Mouse (Mus musculus) gastrocnemius, postnatal 10 days (tissue): ENCODE data around the gene Dph1. TPM values are rescaled to one million over a fixed set of nuclear protein-coding genes. Genes with fewer than 3 reads are reported as not detected.
"Not testable (repeated sequence)": the region's sequence is repeated elsewhere in the genome, so short reads cannot be mapped to it uniquely, and the experiment has no call there.

Source experiments
- DNase-seq: peaks from one replicate; pipeline ENCODE4 v3.0.0; 2021; ENCODE audit warnings: mixed read lengths
- total RNA-seq, 2 experiments: library from RNA; stranded (reverse); gene quantifications; 2 replicates each; pipeline ENCODE4 v1.2.3; 2021

Dph1 gene
- total RNA-seq, 2 experiments from 2014 or later = 8.3 to 8.4 TPM

DNA sequence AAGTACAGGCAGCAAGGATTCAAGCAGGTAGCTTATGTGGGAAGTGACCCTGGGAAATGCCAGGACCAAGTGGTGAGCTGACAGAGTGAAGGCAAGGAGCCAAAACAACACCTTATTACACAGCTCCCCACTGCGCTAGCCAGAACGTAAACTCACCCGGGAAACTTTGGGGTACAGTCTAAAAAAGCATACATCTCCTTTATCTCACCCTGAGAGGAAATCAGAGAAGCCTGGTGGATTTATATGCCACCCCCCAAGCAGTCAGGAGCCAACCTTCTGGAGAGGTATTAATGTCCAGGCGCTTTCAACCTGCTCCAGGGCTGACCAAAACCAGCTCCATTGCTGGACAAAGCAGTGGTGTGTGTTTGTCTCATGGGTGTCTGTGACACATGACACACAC is 12.9 kb upstream of the Dph1 start:
- DNase-seq = no peak

- no peak for DNase-seq
Measured at GRCm38 (mm10) chr11:75201721-75202120, 10.7 kb upstream of the Dph1 start.

- no peak for DNase-seq
Measured at GRCm38 (mm10) chr11:75200935-75201334, 9.9 kb upstream of the Dph1 start.

DNA sequence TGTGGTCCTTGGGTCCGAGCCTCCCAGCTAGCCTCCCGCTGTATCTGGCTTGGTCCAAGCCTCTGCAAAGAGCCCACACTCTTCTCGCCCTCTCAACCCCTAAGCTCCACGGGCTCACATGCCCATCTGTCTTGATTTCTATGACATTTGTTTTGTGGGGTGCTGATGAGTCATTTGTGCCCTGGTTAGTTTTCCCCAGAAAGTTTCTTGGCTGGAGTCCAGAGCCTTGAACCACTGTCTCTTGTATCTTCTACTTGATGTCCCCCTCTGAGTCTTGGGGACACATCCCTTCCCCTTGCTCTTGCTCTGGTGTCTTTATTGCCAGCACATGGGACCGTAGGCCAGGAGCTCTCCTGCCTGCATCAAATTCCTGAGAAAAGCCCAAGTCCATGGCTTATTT is 8.9 kb upstream of the Dph1 start:
- DNase-seq = no peak

GRCm38 (mm10) chr11:75198792-75199191 is 7.8 kb upstream of the Dph1 start:
- DNase-seq = no peak

GRCm38 (mm10) chr11:75197956-75198355 is 6.9 kb upstream of the Dph1 start:
- DNase-seq = no peak

DNA sequence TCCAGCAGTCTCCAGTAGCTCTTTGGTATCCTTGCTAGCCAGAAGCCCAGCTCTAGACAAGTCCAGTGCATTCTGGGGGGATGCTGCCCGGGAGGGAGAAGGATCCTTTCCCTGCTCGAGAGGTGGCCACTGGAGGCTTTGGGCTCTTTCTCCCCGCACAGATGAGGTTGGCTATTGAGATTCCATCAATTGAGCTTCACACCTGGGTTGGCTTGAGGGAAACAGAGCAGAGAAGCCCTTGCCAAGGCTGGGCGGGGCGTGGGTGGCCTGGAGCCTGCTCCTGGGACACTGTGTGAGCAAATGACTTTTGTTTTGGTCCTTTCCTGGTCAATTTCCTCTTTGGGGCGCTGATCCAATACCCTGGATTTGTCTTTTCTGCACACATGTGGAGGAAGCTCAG is 5.1 kb upstream of the Dph1 start:
- DNase-seq = no peak

GRCm38 (mm10) chr11:75194850-75195461 is 3.9 kb upstream of the Dph1 start:
- peak; percentile 46 for DNase-seq

DNA sequence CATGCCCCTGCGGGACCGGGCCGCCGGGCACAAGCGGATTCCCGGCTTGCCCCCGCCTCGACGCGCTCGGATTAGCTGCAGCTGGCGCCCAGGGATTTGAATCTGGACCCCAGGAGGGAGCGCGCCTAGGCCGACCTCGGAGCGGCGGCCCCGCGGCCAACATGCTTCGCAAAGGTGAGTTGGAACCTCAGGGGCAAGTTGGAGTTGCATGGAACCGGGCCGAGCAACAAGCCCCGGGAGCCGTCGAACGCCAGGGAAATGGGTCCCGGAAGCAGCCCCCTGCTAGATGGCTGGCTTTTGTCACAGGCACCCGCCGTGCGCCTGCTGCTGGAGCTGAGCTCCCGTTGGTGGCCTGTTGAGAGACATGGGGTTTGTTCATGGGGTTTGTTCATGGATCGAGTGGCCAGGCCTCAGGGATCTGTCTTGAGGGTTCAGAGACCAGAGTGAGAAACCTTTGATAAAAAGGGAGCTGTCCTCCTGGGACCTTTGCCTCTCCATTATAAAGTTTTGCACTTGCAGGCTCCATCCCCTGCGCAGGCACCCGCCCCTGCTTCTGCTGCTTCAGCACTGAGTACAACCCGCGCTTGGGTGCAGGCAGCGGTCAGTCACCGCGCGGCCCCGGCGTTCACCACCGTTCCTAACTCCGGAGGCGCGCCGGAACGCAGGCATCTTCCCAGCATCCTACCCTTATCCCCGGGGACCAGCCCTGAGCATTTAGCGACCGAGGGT is 3.2 kb upstream of the Dph1 start:
- peak; percentile 44 for DNase-seq

- DNase-seq = peak; percentile 55
Measured at GRCm38 (mm10) chr11:75193256-75194071, 2.4 kb upstream of the Dph1 start, which contains the start of gene Rtn4rl1. TSS of gene Rtn4rl1 (plus strand) at chr11:75193783.

DNA sequence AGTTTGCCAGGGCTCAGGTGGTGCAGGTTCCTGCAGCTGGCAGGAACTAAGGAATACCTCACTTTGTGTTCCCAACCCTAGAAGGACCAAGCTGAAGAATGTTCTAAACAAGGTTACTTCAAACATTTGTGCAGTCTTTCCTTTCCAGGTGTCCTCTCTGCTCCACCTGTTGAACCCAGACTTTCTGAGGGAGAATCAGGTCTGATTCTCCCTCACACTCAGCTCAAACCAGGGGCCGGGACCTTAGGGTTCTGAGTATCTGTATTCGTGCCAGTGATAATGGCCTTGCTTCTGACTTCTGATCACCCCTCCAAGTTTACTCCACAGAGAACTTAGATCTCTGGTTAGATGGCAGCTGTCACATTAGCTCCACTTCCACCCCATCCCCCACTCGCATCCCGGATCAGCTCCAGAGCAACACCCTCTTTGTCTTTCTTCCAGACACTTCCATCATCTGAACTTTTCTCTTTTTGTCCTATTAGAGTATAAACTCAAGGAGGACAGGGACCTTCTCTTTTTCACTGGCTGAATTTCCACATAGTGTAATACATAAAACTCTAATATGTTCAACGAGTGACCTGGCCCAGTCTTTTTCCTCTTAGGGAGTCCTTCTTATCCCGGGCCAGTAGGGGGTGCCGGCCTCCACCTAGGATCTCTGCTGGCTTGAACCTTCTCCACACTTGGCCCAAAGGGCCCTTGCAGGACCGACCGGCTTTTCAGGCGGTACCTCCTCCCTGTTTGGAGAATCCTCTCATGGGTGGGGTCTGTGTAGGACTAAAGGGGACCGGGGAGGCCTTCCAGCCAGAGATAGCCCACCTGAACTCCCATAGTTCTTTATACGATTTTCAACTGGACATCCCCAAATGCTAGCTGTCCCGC is 1.5 kb upstream of the Dph1 start:
- DNase-seq = peak; percentile 76

DNA sequence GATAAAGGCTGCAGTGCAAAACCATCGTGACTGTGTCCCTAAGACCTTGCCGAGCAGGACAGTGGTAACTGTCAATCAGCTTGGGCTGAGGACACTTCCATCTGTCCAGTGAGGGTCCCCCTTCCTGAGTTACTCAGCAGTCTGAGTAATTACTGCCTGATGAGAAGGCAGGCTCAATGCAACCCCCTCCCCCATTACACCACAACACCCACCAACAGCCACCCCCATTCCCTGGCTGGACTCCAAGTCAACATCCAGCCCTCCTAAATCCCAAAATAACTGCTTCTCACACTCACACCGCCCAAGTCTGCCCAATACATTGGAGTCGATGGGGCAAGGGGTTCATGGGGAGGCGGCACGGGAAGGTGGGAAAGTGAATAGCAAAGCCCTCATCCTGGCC is 800 bp upstream of the Dph1 start:
- DNase-seq = peak; percentile 2

GRCm38 (mm10) chr11:75190371-75190724 is 693 bp downstream of the Dph1 start:
- DNase-seq = peak; percentile 75

- peak; percentile 19 for DNase-seq
Measured at GRCm38 (mm10) chr11:75189713-75190370, 1.2 kb downstream of the Dph1 start.

GRCm38 (mm10) chr11:75184986-75185385 is 6.1 kb downstream of the Dph1 start:
- no peak for DNase-seq

DNA sequence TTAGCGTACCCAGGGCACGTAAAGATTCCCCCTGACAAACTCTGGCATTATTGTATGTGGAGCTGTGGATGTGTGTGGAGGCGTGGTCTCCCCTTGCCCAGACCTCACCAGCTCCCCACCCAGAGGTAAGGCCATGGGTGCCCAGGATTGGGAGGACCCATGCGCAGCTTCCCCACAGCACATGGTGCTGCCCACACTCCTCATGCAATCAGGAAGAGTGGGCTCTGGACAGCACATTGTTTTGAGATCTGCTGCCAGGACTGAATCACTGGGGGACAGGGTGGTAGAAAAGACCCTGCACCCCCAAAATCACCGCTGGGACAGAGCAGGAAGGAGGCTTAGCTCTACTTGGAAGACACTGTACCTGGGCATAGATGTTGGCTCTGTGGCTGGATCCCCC is 6.5 kb downstream of the Dph1 start:
- no peak for DNase-seq

DNA sequence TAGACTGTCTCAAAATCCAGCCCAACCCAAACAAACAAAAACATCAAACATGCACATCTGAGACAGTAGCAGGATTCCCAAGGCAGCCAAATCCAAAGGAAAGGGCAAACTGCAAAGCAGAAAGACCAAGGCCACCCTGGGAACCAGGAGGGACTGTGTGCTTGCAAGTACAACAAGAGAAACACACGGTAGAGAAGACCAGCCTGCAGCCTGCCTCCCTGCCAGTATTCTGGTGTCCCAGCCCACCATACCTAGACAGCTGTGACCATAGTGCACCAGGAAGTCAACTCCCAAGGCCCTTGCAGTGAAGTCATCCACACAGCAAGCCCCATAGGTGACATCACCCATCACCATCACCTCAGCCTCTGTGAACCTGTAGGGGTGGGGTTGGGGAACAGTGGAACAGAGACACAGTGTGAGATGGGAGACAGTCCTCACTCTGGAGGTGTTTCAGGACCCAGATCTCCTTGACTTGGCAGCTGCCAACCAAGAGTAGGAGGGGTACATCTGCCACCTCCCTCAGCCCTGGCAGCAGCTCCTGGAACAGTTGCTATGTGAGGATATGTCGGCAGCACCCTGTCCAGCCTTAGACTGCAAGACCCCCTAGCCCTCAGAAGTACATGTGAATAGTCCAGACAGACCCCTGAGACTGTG is 7.0 kb downstream of the Dph1 start:
- no peak for DNase-seq

GRCm38 (mm10) chr11:75178672-75179208 is 12.3 kb downstream of the Dph1 start, which contains the start of gene Ovca2:
TSS of gene Ovca2 (minus strand) at chr11:75178835.
- DNase-seq = peak; percentile 86

GRCm38 (mm10) chr11:75178011-75178410 is 13.0 kb downstream of the Dph1 start:
- DNase-seq = no peak

GRCm38 (mm10) chr11:75174574-75174973 is 16.5 kb downstream of the Dph1 start:
- DNase-seq = not testable (repeated sequence)

GRCm38 (mm10) chr11:75173799-75174165 is 17.3 kb downstream of the Dph1 start:
- no peak for DNase-seq
